Mouse (Mus musculus) embryo, embryonic 10 days (tissue): ENCODE results near the gene Nhsl2.
A peak's percentile ranks its signal among the peaks of the same experiment; 100 is the strongest.

ENCODE experiments used
- DNase-seq: peaks from one replicate; pipeline ENCODE4 v3.0.0-alpha.2; 2015; ENCODE audit warnings: low spot score

The Nhsl2 gene

DNA sequence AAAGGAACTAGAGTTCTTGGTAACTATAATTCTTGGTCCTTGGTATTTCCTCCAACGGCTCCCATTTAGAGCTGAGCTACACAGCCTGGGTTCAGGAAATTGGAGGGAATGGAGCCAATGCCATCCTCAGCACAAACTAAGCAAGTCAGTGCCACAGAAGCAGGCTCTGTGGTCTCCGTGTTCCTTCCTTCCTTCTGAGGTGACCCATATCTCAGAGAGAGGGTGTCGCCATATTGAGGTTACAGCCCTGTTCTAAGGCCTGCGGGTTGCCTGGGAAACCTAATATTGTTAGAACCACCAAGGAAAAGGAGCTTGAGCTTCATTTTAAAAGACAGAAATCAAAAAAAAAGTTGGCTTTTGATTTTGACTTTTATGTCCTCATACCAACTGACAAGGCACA, 193.2 kb downstream of the Nhsl2 start:
- DNase-seq: no peak

DNA sequence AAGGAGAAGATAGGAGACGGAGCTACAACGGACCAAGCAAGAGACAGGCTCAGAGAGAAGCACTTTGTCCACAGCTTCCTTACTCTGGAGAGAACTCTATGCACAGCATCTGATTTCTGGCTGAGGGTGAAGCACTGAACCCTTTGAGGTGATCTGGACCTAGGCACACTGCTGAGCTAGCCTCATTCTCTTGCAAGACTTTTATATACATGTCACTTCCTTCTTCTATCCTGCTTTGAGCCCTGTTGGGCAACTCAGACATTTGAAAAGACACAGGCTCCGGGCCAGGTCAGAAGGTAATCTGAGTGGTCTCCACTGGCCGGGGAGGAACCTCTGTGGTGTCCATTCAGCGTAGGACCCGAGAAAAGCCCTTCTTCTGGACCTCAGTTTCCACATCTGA, 201.4 kb downstream of the Nhsl2 start:
- no peak for DNase-seq

DNA sequence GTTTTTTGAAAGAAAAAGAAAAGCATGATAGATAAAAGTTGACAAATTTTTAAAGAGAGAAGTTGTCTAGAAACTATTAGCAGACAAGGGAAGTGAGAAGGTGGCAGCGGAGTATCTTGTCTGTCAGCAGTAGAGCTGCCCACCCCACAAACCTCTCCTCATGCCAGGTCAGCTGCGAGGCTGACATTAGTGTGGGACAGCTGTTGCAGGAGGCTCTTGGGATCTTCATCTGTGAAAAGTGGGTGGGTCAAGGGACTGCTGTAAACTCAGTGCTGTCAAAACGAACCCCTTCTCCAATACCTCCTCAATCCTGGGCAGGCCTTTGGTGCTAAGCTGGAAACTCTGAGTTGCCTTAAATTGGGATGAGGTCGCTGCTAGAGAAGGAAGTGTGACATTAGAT, 202.0 kb downstream of the Nhsl2 start:
- no peak for DNase-seq

DNA sequence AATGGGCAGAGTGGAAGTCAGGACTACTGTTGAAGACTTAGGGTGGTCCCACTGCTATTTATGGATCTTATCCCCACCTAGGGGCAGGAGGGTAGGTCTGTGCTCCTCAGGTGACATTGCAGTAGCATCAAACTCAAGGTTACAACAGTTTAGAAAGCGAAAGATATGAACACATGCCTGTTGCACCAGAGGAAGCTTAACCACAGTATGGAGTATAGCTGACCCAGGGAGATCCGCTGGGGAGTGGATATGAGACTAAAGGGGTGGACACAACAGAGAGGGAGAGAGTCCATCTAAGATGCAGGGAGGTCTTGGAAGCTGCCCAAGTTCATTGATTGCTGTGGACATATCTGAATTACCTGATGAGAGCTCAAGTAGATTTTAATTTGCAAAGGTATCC, 204.2 kb downstream of the Nhsl2 start:
- DNase-seq: no peak

DNA sequence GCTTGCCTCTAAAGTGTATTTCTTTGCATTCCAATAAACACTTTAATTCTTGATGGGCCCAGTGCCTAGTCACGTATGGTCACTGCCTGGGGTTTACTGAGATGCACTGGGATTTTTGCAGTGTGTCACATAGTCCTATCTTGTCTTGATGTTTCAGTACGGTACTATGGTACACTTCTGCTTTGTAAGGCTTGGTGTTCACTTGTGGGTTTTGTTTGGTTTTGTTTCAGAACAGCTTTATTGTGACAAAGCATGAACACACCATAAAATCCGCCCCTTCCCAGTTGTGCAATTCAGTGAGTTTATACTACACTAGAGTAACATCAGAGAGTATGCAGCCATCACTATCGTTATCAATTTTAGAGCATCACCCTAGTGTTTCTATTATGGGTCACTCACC, 204.8 kb downstream of the Nhsl2 start:
- DNase-seq: no peak

DNA sequence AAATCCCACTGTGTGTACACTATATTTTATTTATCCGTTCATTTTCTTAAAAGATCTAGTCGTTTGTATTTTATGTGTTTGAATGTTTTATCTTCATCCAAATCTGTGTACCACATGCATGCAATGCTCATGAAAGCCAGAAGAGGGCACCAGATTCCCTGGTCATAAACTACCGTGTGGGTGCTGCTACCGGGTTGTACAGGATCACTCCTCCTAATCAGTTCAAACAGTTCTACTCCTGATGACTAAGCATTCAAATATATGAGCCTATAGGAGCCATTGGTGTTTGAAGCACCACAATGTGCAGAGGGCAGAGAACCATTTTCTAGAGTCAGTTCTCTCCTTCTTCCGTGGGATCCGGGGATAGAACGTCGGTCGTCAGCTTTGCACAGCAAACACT, 210.3 kb downstream of the Nhsl2 start:
- no peak for DNase-seq

DNA sequence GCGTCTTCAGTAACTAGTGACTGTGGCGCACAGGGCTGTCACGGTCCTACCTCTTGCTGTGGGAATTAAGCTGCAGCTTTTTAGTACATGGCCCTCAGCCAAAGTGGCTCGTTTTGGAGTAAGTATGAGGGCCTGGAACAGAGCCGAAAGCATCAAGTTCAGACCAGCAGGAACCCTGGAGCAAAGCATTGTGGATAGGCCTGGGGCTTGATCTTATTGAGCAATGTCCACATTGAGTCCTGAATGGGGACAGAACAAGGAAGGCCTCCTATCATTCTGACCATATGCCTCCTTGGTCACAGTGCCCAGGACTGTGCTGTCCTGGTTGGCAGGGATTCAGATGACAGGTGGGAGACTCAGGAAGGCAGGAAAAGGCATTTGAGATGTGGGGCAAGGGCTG, 211.1 kb downstream of the Nhsl2 start:
- DNase-seq: no peak

DNA sequence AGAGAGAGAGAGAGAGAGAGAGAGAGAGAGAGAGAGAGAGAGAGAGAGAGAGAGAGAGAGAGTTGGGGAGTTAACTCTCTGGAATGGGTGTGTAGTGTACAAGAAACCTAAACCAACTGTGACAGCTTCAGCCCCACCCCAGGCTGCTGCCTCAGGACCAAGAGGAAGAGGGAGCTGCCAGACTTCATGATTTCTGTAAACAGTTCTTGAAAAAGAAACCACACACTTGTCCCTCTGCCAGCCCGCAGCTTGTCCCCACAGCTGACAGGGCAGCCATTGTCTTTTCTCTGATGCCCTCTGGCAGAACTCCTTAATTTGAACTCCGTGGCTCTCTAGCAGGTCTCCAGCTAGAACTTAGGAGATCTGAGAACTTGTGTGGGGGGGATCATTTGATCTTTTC, 211.7 kb downstream of the Nhsl2 start:
- no peak for DNase-seq

DNA sequence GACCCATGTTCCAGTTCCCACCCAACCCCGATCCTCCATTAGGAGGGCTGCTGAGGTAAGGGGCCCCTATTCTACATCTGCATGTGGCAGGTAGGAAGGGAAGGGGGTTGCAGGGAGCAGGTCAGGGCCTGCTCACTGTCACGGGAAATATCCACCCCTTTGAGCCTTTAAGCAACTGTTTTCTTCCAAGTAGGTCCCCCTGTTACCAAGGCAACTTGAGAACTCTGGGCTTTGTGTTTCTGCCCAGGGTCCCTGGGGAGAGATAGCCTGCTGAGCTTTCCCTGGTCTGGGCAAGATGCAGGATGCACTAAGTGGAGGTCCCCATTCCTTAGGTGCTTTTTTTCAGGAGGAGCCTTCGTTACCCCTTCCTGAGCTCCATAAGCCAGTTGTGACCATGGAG, 214.9 kb downstream of the Nhsl2 start:
- DNase-seq: no peak

DNA sequence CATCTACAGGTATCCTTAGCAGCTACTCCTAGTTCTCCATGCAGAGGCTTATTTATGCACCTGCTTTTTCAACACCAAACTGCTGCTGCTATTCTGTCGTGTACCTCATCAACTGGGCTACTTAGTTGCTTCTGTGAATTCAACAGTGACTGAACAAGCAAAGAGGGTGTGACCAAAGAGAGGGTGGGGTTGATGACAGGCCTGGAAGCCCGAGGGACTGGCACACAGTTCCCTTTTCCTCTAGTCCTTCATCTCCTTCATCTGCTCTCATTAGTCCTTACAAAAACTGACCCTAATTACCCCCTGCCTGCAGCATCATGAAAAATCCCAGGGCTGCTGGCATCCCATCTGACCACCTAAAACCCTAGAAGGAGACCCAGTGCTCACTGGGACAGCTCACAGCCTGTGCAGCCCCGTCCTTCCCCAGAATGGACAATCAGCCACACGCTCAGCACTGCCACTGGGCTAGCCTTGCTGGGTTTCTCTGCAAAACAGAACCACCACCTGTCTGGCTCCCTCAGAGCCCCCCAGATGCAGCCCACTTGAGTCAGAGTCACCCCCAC, 216.1 kb downstream of the Nhsl2 start:
- no peak for DNase-seq

DNA sequence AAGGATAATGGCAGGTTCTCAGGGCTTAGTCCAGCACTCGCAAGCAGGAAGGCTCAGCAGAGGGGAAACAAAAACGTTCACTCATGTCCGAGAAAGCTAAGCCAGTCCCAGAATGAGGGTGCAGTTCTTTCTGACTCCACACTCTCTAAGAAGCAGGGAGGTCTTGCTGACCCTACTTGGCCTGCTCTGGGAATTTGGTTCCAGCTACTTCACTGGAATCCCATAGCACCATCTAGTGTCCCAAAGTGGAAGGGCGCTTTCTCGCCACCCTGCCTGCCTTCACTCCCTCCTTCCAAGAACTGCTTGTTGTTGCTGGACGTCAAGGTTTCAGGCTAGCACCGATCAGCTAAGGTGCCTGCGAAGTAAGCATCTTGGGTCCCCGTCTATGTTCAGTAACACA, 216.9 kb downstream of the Nhsl2 start:
- DNase-seq: peak; percentile 88

DNA sequence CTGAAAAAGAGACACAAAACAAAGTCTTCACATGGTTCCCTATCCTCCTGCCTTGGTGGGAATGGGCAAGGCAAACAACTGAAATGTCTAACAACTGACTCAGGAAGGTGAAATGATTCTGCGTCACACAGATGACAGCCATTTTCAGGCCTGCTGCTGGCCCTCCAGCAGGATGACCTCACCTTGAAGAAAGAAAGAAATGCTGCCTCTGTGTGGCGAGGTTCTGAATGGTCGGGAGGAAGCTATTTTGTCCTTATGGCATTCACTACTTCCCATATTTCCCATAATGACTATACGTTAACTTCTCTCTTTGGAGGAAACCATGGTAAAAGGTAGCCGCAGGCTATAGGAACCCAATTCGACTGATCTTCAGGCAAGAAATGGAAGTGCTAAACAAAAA, 217.9 kb downstream of the Nhsl2 start:
- DNase-seq: no peak

DNA sequence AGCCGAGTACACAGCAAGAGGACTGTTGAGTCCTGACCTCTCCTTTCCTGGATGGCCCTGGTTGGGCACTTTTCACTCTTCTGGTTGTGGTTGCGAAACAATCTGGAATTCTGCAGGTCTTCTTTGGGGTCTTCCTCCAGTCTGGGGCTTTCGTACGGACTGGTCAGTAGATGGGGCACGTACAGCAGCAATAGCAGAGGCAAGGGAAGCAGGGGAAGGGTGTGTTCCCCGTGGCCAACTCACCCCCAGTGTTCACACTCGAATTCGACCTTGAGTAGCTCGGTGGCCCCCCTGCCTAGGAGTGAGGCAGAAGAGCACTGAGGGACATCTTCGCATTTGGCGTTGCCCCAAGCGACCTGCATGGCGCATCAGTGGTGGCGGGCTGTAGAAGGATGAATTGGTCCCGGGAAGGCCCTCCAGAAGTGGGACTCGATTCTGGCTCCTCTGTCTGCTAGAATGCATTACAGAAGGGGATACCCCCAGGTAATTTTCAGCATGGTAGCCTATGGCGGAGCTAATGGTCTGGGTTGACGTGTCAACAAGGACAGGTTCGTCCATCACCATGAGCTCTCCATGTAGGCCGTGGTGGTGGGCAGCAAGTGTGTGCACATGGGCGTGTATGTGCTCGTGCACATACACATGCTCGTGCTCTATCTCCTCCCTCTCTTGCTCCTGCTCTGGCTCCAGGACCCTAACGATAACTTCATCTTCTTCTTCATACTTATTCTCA, 219.8 kb downstream of the Nhsl2 start:
- no peak for DNase-seq

DNA sequence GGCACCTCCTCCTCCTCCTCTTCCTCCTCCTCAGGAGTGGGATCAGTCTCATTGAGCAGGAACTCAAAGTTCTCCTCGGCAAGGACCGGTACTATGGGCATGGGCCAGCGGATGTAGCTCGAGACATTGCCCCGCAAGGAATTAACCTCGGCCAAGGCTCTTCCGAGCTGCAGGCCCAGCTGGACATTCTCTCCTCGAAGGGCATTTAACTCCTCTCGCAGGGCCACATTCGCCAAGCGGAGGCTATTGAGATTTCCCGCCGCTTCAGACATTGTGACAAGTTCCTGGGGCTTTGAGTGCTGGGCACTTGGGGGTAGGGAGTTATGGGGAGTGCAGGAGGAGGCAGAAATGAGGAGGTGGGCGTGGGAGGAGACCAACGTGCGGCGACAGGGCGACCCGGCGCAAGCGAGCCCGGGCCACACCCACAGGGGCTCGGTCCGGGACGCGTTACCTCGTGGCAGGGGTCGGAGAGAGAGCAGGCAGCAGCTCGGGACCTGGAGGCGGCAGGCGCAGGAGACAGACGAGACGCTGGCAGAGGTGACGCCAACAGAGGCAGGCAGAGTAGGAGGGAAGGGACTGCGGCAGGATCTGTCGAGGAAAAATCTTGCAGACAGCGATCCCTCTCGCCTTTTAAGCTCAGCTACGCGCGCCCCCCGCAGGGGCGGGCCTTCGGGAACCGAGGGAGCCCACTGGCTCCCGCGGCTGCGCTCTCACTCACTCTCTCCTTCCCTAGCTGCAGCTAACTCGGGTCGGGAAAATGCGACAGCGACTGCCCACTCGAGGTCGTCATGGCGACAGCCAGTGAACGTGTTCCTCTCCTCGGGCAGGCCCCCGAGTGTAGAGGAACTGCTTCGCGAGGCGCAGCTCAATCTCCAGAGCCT, 221.6 kb downstream of the Nhsl2 start, which contains the start of gene Rtl5:
Rtl5 (minus strand) TSS at position 714 of the 881 bp plus-strand sequence.
- DNase-seq: peak; percentile 83

DNA sequence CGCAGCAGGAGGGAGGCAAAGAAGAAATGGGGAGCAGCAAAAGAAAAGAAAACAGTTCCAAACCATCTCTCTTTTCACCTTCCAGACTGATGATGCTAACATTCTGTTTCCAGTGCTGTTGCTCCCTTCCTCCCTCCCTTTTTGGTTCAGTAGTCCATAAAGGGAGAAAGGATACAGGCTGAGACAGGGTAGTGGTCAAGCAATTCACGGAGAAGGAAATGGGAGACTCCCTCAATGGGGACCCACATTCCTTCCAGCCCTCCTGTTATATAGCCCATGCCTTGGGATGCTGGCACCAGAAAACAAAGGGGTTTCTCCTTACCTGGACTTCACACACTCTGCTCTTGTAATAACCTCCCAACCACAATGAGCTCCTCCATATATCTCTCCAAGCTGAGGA, 222.3 kb downstream of the Nhsl2 start:
- no peak for DNase-seq

DNA sequence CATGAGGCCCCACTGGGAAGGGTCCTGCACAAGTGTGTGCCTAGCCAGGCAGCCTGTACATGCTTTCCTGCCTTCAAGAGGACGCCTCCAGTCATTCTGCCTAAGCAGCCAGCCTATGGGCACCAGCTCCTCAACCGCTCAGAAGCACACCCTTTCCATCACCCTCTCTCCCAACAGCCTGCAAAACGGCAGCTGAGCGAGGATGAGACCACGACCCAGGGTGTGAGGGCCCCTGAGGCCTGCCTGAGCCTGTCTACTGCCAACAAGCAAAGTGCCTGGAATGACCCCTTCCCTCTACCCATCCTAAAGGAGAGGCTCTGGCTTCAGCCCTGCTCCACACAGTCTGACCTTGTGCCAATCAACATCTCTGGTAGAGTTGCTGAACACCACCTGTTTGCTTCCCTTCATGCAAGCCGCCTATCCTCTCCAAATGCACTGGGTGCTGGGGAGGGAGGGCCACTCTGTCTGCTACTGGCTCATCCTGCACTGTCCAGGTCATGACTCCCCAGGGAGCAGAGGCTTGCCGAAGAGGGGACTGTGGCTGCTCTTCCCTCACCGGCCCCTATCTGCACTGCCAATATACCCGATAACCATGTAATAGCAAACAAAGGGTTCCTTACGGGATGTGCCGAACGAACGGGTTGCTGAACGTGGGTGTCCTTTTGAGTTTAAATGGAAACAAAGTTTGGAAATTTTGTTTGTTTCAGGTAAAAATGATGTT, 224.6 kb downstream of the Nhsl2 start:
- DNase-seq: no peak

DNA sequence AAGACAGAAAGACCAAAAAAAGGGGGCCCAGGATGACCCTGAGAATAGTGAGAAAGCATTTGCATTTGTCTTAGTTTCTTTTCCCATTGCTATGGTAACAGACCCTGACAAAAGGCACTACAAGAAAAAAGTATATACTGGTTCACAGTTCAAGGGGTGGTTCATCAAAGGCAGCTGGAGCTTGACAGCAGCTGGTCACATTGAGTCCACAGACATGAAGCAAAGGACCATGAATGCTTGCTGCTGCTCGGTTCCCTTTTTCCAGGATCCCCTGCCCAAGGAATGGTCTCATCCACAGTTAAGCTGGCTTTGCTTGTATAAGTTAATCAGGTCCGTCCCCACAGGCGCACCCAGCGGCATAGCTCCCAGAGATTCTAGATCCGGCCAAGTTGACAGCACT, 225.2 kb downstream of the Nhsl2 start:
- peak; percentile 28 for DNase-seq

DNA sequence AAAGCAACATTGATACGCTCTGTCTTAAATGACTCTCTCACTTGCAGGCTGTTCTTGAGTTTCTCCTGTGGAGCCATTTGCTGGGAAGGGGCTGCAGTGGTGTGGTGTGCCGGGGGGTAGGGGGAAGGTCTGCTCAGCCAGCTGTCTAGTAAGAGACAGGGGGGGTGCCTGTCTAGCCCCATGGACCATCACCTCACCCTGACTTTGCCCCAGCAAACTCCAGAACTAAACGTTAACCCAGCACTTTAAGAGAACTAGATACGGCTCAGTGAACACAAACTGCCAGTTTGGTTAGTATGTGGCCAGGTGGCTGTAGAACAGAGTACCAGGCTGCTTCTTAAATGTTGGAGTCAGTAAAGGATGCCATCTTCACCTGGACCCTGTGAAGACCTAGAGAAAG, 226.0 kb downstream of the Nhsl2 start:
- no peak for DNase-seq

DNA sequence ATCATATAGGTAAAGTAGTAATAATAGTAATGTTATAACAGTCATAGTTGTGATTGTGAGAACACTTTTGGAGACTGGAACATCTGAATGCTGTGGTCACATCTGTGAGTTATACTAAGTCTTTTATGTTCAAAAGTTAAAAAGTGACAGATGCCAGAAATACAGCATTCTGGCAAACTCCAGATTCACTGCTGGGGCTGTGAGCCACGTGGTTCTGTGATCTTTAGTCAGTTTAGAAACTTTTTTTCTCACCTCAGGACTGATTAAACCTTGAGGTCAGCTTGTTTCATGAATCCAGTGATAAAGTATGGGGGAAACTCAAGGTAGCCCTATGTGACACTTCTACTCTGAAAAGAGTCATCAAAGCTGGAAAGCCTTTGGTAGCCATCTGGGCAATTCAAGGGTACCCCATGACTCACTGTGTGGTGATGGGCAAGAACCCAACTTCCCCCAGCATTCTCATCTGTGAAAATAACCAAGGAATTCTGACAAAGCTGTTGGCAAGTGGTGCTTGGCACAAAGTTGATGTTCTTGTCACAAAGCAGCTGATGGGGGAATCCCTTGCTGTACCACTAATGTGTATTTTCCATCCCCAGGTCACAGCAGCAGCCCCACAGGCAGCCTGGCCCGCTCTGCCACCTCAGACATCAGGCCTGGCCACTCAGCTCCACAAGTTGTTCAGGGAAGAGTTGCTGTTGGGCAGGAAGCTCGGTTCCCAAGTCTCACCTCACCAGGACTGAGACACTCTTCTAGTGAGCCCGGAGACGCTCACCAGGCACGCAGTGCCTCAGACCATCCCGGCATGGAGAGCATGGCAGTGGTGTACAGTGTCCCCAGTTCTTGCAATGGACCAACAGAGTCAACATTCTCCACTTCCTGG, 227.9 kb downstream of the Nhsl2 start:
- no peak for DNase-seq

DNA sequence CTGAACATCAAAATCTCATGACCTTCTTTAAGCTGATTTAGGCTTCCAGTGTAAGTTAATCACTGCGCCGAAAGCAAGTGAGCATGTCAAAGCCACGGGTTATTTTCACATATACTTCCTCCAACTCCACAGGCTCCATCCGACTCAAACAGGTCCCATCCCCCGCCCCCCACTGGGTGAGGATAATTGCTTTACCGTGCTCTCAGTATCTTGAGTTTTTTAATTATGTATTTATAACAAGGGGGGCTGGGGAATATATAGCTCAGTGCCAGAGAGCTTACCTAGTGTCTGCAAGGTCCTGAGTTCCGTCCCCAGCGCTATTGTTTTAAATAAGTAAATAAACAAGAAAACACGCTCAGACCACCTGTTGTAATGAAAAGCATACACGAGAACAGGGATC, 231.9 kb downstream of the Nhsl2 start:
- no peak for DNase-seq

DNA sequence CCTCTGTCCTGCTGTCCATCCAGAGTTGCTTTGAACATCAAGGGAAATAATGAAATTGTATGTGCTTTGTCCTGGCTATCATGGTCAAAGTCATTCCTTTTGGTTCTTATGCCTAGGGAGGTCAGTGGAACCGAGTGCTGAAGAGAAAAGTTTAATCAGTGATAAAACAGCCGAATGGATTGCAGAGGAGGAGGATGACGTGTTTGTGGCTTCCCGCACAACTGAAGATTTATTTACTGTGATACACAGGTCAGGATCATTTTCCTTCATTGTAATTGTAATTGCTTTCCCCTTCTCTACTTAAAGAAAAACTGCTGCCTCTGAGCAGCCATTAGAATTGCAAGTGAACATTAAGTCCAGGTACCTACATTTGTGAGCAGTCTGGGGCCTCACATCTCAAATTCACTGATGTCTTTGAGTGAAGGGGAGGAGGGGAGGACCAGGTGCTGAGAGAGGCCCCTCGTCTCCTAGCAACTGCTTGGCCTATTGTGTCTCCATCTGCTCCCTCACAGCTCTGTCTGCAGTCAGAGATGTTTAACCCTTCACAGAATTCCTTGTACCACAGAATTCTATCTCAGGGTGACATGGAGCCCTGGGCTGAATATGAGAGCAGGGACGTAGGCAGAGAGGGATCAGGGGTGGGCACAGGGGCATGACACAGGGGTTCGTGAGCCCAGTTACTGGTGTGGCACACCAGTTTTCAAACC, 232.5 kb downstream of the Nhsl2 start:
- DNase-seq: peak; percentile 71
